Mouse (Mus musculus) MEL (cell line): Measurements from ENCODE around the gene Nsd1. TPM values are rescaled to one million over a fixed set of nuclear protein-coding genes. Genes with fewer than 3 reads are reported as not detected.

Source experiments
- DNase-seq: peaks from one replicate; pipeline ENCODE4 v3.0.0; 2011; ENCODE audit warnings: low read depth, low spot score
- H3K27ac ChIP-seq: 2 replicates; pipeline ENCODE4 v1.5.1; 2012; ENCODE audit warnings: low read depth, mild to moderate bottlenecking, control low read depth, low read length, moderate library complexity; ENCODE audit not compliant: control insufficient read depth
- H3K27me3 ChIP-seq, 2 experiments: fragments of 150-350 bp in 1 of 2; sonication (generic) in 1 of 2; 2 replicates each; pipeline ENCODE4 v1.6.1; 2012; ENCODE audit warnings: low read length in 2 of 2, mild to moderate bottlenecking in 2 of 2, improper control_type of control experiment in 1 of 2, moderate library complexity in 1 of 2; ENCODE audit not compliant: insufficient read depth in 2 of 2, control insufficient read depth in 1 of 2
- H3K36me3 ChIP-seq, 2 experiments: 2 replicates each; pipeline ENCODE4 v1.6.1; 2012 to 2014; ENCODE audit warnings: low read length in 2 of 2, improper control_type of control experiment in 1 of 2, inconsistent platforms in 1 of 2, mild to moderate bottlenecking in 1 of 2; ENCODE audit not compliant: insufficient read depth in 2 of 2, control insufficient read depth in 1 of 2
- H3K4me1 ChIP-seq, 2 experiments: fragments of 150-350 bp in 1 of 2; sonication (generic) in 1 of 2; 2 replicates each; pipeline ENCODE4 v1.6.1; 2012; ENCODE audit warnings: low read length in 2 of 2, improper control_type of control experiment in 1 of 2, mild to moderate bottlenecking in 1 of 2; ENCODE audit not compliant: insufficient read depth in 2 of 2, control insufficient read depth in 1 of 2
- H3K4me3 ChIP-seq, 2 experiments: fragments of 150-350 bp in 1 of 2; sonication (generic) in 1 of 2; 2 replicates each; pipeline ENCODE4 v1.5.1; 2012; ENCODE audit warnings: low read depth in 2 of 2, low read length in 2 of 2, mild to moderate bottlenecking in 2 of 2, moderate library complexity in 2 of 2, control low read depth in 1 of 2, improper control_type of control experiment in 1 of 2; ENCODE audit not compliant: control insufficient read depth in 1 of 2, insufficient read depth in 1 of 2
- H3K79me2 ChIP-seq: 2 replicates; pipeline ENCODE4 v1.6.1; 2012; ENCODE audit warnings: mild to moderate bottlenecking, low read length, moderate library complexity; ENCODE audit not compliant: control insufficient read depth, poor library complexity, insufficient read depth
- H3K9ac ChIP-seq: 2 replicates; pipeline ENCODE4 v1.6.1; 2012; ENCODE audit warnings: low read depth, mild to moderate bottlenecking, control low read depth, low read length, moderate library complexity; ENCODE audit not compliant: control insufficient read depth, poor library complexity, severe bottlenecking
- H3K9me3 ChIP-seq: fragments of 150-350 bp; sonication (generic); replicated peaks from 2 replicates; pipeline ENCODE4 v1.6.1; 2012; ENCODE audit warnings: mild to moderate bottlenecking, low read length, improper control_type of control experiment, moderate library complexity; ENCODE audit not compliant: insufficient read depth
- CHD1 ChIP-seq: IDR thresholded peaks from 2 replicates; pipeline ENCODE4 v1.6.1; 2012; ENCODE audit warnings: low read depth, mild to moderate bottlenecking, inconsistent platforms, low read length, improper control_type of control experiment
- CHD2 ChIP-seq: IDR thresholded peaks from 2 replicates; pipeline ENCODE4 v1.6.1; 2011; ENCODE audit warnings: low read length, improper control_type of control experiment
- CTCF ChIP-seq, 3 experiments: IDR thresholded peaks in 2 of 3; conservative IDR thresholded peaks in 1 of 3; 2 replicates each; pipeline ENCODE4 v1.5.1; 2011 to 2012; ENCODE audit warnings: low read length in 3 of 3, low read depth in 2 of 3, mild to moderate bottlenecking in 2 of 3, improper control_type of control experiment in 1 of 3, inconsistent platforms in 1 of 3, mixed read lengths in 1 of 3, moderate library complexity in 1 of 3; ENCODE audit not compliant: control insufficient read depth in 1 of 3, insufficient read depth in 1 of 3, poor library complexity in 1 of 3, severe bottlenecking in 1 of 3
- E2F4 ChIP-seq: IDR thresholded peaks from 2 replicates; pipeline ENCODE4 v1.6.1; 2011; ENCODE audit warnings: low read depth, low read length, improper control_type of control experiment, borderline replicate concordance
- ETS1 ChIP-seq: IDR thresholded peaks from 2 replicates; pipeline ENCODE4 v1.6.1; 2012; ENCODE audit warnings: low read depth, mild to moderate bottlenecking, inconsistent platforms, low read length, improper control_type of control experiment, moderate library complexity
- GABPA ChIP-seq: IDR thresholded peaks from 2 replicates; pipeline ENCODE4 v1.6.1; 2012; ENCODE audit warnings: low read depth, mild to moderate bottlenecking, inconsistent platforms, low read length, improper control_type of control experiment, moderate library complexity
- MEF2A ChIP-seq: IDR thresholded peaks from 2 replicates; pipeline ENCODE4 v1.6.1; 2014; ENCODE audit warnings: low read depth, mild to moderate bottlenecking, inconsistent platforms, low read length, improper control_type of control experiment; ENCODE audit not compliant: poor library complexity, insufficient replicate concordance, severe bottlenecking; ENCODE audit errors: extremely low read depth
- MYB ChIP-seq: IDR thresholded peaks from 2 replicates; pipeline ENCODE4 v1.6.1; 2011; ENCODE audit warnings: mild to moderate bottlenecking, low read depth, low read length, improper control_type of control experiment
- NELFE ChIP-seq: IDR thresholded peaks from 2 replicates; pipeline ENCODE4 v1.6.1; 2011; ENCODE audit warnings: low read depth, low read length, improper control_type of control experiment
- POLR2A ChIP-seq, 2 experiments: IDR thresholded peaks; 2 replicates each; pipeline ENCODE4 v1.6.1; 2011 to 2012; ENCODE audit warnings: low read length in 2 of 2, mild to moderate bottlenecking in 2 of 2, control low read depth in 1 of 2, improper control_type of control experiment in 1 of 2, low read depth in 1 of 2, moderate library complexity in 1 of 2; ENCODE audit not compliant: control insufficient read depth in 1 of 2, insufficient read depth in 1 of 2, poor library complexity in 1 of 2
- POLR2AphosphoS2 ChIP-seq: IDR thresholded peaks from 2 replicates; pipeline ENCODE4 v1.6.1; 2011; ENCODE audit warnings: low read length, improper control_type of control experiment
- POLR2AphosphoS5 ChIP-seq: IDR thresholded peaks from 2 replicates; pipeline ENCODE4 v1.6.1; 2012; ENCODE audit warnings: low read depth, borderline replicate concordance, mild to moderate bottlenecking, inconsistent platforms, low read length, moderate library complexity, mixed read lengths
- RAD21 ChIP-seq: IDR thresholded peaks from 2 replicates; pipeline ENCODE4 v1.6.1; 2011; ENCODE audit warnings: mild to moderate bottlenecking, low read depth, low read length, improper control_type of control experiment
- SMC3 ChIP-seq: IDR thresholded peaks from 2 replicates; pipeline ENCODE4 v1.6.1; 2011; ENCODE audit warnings: low read depth, low read length, improper control_type of control experiment
- TCF12 ChIP-seq: IDR thresholded peaks from 2 replicates; pipeline ENCODE4 v1.6.1; 2014; ENCODE audit warnings: low read depth, mild to moderate bottlenecking, inconsistent platforms, low read length, improper control_type of control experiment, moderate library complexity
- ZC3H11A ChIP-seq: IDR thresholded peaks from 2 replicates; pipeline ENCODE4 v1.6.1; 2012; ENCODE audit warnings: low read depth, mild to moderate bottlenecking, inconsistent platforms, low read length, improper control_type of control experiment
- ZKSCAN1 ChIP-seq: IDR thresholded peaks from 2 replicates; pipeline ENCODE4 v1.6.1; 2012; ENCODE audit warnings: low read depth, mild to moderate bottlenecking, inconsistent platforms, low read length, improper control_type of control experiment, moderate library complexity
- ZMIZ1 ChIP-seq: IDR thresholded peaks from 2 replicates; pipeline ENCODE4 v1.6.1; 2012; ENCODE audit warnings: low read depth, mild to moderate bottlenecking, inconsistent platforms, low read length, improper control_type of control experiment, moderate library complexity
- ZNF384 ChIP-seq: IDR thresholded peaks from 2 replicates; pipeline ENCODE4 v1.6.1; 2012; ENCODE audit warnings: low read depth, mild to moderate bottlenecking, inconsistent platforms, low read length, improper control_type of control experiment
- polyA plus RNA-seq, 2 experiments: library from polyadenylated mRNA; stranded (reverse) in 1 of 2; unstranded in 1 of 2; fragments of >175 nt in 1 of 2; fragments of >200 nt in 1 of 2; gene quantifications; 2 replicates each; pipeline versions ENCODE4 v1.2.1 to v1.2.4; 2012; ENCODE audit warnings: low replicate concordance in 2 of 2, low read depth in 1 of 2; ENCODE audit not compliant: insufficient read length in 2 of 2, insufficient read depth in 1 of 2, missing spikeins in 1 of 2
- total RNA-seq: library from RNA; depleted of rRNA; stranded (reverse); fragments of 300-350 nt; gene quantifications from 2 replicates; pipeline ENCODE4 v1.2.3, GENCODE M21; 2012

Nsd1 gene
- total and polyA plus RNA-seq, 3 experiments, result 6.3 to 59.3 (median 10.0) TPM

DNA sequence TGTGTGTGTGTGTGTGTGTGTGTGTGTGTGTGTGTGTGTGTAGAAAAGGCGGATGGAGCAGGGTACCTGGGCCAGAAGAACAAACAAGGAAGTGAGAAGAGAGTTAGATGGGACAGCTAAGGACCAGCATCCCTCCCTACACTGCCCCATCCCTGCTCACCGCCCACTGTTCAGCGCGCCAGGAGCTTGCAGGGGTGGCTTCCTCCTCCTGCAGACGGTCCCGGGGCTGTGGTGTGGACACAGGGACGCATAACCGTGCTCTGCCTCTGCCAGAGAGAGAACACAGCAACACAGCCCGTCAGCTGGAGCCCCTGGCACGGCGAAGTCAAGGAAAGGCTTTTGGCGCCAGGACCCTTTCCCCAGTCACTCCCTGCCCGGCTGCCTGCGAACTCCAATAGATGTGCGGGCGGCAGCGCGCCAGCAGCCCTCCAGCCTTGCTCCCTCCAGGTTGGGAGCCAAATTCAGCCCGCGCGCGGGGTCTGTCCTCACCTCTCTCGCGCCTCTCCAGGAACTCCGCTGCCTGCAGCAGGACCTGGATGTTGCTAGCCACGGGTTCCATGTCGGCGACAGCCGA is 119.6 kb downstream of the Nsd1 start:
- peak overlapping the region; percentile 37; the same call in 1 of the 2 replicates for H3K27ac ChIP-seq
- peaks cover 2% of the 10 kb centered on the region; the same call in 1 of the 2 replicates for H3K79me2 ChIP-seq
- DNase-seq, result no peak
- H3K36me3 ChIP-seq, result peaks cover 0 to 4% of the 10 kb centered on the region in 2 experiments; a peak in 1 of 4 replicates
- H3K4me3 ChIP-seq, result peak overlapping the region; percentile 65 to 71
- no peak for TF ChIP-seq SMC3
- TF ChIP-seq CTCF (IDR thresholded peaks at IDR 0.05 in 2 of 3, conservative IDR thresholded peaks at IDR 0.05 in 1 of 3; ENCODE audit: control insufficient read depth in 1 of 3, insufficient read depth in 1 of 3, low read depth in 2 of 3, low read length in 3 of 3, poor library complexity in 1 of 3, severe bottlenecking in 1 of 3), result no peak
- no peak for TF ChIP-seq ZKSCAN1
- TF ChIP-seq GABPA, result no peak
- TF ChIP-seq ZNF384, result no peak
- TF ChIP-seq ZMIZ1, result no peak
- no peak for TF ChIP-seq CHD2
- TF ChIP-seq NELFE, result no peak
- no peak for TF ChIP-seq POLR2A (IDR thresholded peaks at IDR 0.05; ENCODE audit: control insufficient read depth in 1 of 2, insufficient read depth in 1 of 2, low read depth in 1 of 2, low read length in 2 of 2, poor library complexity in 1 of 2)
- no peak for TF ChIP-seq MEF2A
- TF ChIP-seq RAD21, result no peak
- TF ChIP-seq TCF12, result no peak
- TF ChIP-seq MYB, result no peak
- no peak for TF ChIP-seq E2F4
- no peak for TF ChIP-seq POLR2AphosphoS2
- no peak for TF ChIP-seq ETS1
- TF ChIP-seq CHD1, result no peak
- no peak for TF ChIP-seq POLR2AphosphoS5
- TF ChIP-seq ZC3H11A, result no peak
- peaks cover 0 to 11% of the 10 kb centered on the region in 2 experiments; a peak in 2 of 4 replicates for H3K4me1 ChIP-seq
- peak overlapping the region; percentile 68 for H3K9ac ChIP-seq
- no peaks in the 10 kb centered on the region for H3K27me3 ChIP-seq
- no peaks in the 10 kb centered on the region for H3K9me3 ChIP-seq
